Mouse (Mus musculus): ENCODE measurements around the gene Hoxb4. TPM values are rescaled to one million over a fixed set of nuclear protein-coding genes. Genes with fewer than 3 reads are reported as not detected.

Gene Hoxb4
- polyA plus RNA-seq, 1 experiment from 2014 or later = not detected

DNA sequence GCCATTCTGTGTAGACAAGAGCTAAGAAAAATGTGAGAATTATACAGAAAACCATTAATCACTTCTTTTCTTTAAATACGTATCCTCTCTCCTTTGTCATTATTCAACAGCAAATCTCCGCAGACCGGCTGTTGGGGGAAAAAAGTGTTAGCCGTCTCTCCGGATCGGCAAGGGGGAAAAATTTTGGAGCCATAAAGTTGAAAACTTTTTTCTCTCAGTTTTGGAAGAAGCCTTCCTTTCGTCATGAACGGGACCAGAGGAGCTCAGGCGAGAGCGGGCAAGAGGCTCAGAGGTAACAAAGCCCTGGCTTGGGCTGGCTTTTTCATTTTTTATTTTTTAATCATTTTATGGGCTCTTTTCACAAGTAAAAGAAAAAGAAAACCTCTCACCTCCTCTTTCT, 5.1 kb downstream of the Hoxb4 start, which contains the start of gene Hoxb3:
Gene Hoxb3 (plus strand): TSS at position 173 of the 400 bp plus-strand sequence.
- H3K4me1 ChIP-seq (replicated peaks) = peaks cover 7% of the 10 kb centered on the region; the same call in 1 of the 2 replicates
- WGBS = 3% methylated on average over 10 of the region's 10 CpGs
- H3K27ac ChIP-seq = no peak within 1 kb of the TSS
- no peaks in the 10 kb centered on the region for H3K36me3 ChIP-seq
- ATAC-seq = no peak
- peaks cover 100% of the 10 kb centered on the region for H3K27me3 ChIP-seq
- H3K9ac ChIP-seq (replicated peaks) = no peak within 1 kb of the TSS
- no peaks in the 10 kb centered on the region for H3K9me3 ChIP-seq
- H3K4me3 ChIP-seq (replicated peaks) = no peak within 1 kb of the TSS
- H3K4me2 ChIP-seq (replicated peaks) = no peak within 1 kb of the TSS

DNA sequence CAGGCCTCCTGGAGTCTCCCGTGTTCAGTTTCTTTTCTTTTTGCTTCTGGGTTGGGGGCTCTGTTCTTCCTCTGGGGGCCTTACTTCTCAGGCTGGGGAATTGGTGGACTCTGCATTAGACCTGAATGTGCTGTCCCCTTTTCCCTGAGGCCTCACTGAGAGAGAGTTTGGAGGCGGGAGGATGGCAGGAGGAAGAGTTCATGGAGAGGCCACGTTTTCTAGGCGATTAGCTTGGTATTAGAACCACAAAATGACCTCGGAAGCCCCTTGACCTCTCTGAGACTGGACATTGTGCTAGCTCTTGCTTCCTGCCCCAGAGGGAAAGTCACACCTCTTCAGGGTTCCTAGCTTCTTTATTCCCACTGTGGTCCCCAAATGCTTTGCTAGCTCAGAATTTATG, 6.1 kb downstream of the Hoxb4 start:
- ATAC-seq = no peak
- Histone ChIP-seq H3K4me2 (replicated peaks) (no peak overlapping the region), H3K9me3 (no peaks in the 10 kb centered on the region), H3K9ac (replicated peaks) (no peak overlapping the region), H3K4me1 (replicated peaks) (no peaks in the 10 kb centered on the region), H3K27ac (no peak overlapping the region), H3K36me3 (no peaks in the 10 kb centered on the region), H3K4me3 (replicated peaks) (no peak overlapping the region), H3K27me3 (peaks cover 100% of the 10 kb centered on the region)
- 0% methylated on average over 5 of the region's 5 CpGs for WGBS

DNA sequence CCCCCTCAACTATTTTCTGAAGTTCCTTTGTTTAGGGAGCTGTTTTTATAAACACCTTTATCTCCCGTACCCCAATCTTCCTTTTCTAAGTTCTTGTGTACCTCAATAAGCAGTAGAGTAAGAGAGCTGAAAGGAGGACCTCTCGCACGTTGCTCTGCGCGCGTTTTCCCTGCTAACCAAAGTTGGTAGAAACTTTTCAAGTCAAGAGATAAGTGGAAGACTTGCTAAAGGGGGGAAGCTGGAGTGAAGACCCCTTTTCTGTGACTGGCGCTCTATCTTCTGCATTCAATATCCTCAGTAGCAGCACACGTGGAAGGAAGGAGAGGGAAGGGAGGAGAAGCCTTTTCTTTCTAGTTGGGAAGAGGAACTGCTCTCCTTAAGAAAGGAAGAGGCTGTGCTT, 6.9 kb downstream of the Hoxb4 start:
- Histone ChIP-seq H3K4me1 (replicated peaks) (no peaks in the 10 kb centered on the region), H3K4me3 (replicated peaks) (no peak overlapping the region), H3K9ac (replicated peaks) (no peak overlapping the region), H3K27ac (no peak overlapping the region), H3K36me3 (no peaks in the 10 kb centered on the region), H3K27me3 (peaks cover 100% of the 10 kb centered on the region), H3K4me2 (replicated peaks) (no peak overlapping the region), H3K9me3 (no peaks in the 10 kb centered on the region)
- no peak for ATAC-seq
- WGBS = 2% methylated on average over 8 of the region's 8 CpGs

DNA sequence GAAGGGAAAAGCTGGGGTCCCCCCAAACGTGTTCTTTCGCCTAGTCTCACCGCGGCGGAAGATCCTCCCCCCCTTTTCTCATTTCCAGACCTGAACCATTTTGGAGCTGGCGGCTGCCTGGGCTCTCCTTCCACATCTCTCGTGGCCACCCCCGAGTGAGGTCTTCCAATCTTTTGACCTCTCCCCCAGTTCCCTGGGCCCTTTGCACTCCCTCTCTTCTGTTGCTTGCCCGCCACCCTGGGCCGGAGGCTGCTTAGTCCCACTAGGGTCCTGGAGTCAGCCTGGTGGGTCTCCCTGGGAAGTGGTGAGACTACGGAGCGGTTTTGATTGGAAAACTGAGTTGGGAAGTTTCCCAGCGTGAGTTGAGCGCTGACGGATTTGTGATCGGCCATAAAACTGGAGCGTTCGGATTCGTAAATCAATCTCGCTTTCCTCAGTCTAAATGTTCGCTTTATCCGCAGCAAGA, 7.7 kb downstream of the Hoxb4 start:
- H3K9me3 ChIP-seq = no peaks in the 10 kb centered on the region
- no peaks in the 10 kb centered on the region for H3K36me3 ChIP-seq
- H3K4me2 ChIP-seq (replicated peaks) = no peak overlapping the region
- H3K4me1 ChIP-seq (replicated peaks) = no peaks in the 10 kb centered on the region
- 2% methylated on average over 22 of the region's 22 CpGs for WGBS
- peaks cover 100% of the 10 kb centered on the region for H3K27me3 ChIP-seq
- H3K27ac ChIP-seq = no peak overlapping the region
- H3K4me3 ChIP-seq (replicated peaks) = no peak overlapping the region
- no peak for ATAC-seq
- no peak overlapping the region for H3K9ac ChIP-seq (replicated peaks)

DNA sequence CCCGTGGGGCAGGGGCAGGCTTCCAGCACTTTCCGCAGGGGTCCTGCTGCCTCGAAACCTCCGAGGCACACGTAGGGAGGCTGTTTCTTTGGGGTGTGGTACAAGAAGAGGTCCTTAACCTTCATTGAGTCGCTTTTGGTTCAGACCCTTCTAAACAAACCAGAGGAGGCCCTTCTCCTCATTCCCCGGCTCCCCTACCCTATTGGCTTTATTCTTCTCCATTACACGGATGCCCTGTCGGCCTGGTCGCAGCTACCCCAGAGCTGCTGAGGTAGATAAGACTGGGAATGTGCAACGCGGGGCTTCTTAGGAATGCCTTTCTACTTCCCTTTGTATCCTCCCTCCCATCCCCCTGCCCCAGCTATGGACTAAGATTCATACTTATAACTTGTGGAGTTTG, 8.6 kb downstream of the Hoxb4 start:
- Histone ChIP-seq H3K4me2 (replicated peaks) (no peak overlapping the region), H3K4me1 (replicated peaks) (no peaks in the 10 kb centered on the region), H3K9ac (replicated peaks) (no peak overlapping the region), H3K4me3 (replicated peaks) (no peak overlapping the region), H3K9me3 (no peaks in the 10 kb centered on the region), H3K36me3 (no peaks in the 10 kb centered on the region), H3K27ac (no peak overlapping the region), H3K27me3 (peaks cover 100% of the 10 kb centered on the region)
- ATAC-seq = no peak
- WGBS = 0% methylated on average over 12 of the region's 12 CpGs

DNA sequence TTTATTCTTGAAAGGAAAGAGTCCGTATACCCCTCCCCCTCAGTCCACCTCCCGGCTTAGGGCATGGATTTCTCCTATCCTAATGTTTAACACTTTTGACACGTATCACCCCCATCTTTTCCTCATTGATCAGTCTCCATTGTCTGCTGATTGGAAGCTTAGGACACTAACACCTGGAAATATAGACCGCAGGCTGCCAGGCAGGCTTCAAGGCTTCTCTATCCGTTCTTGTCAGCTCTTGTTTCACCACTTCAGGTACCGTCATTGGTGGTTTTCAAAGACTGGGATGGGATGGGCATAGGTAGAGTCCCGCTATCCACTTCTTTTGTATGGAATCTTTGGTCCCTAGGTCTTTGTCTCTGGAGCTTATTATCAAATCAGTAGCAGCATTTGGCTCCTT, 9.1 kb downstream of the Hoxb4 start:
- H3K27me3 ChIP-seq = peaks cover 100% of the 10 kb centered on the region
- no peaks in the 10 kb centered on the region for H3K9me3 ChIP-seq
- WGBS = under 1% methylated on average over 7 of the region's 7 CpGs
- no peak overlapping the region for H3K4me3 ChIP-seq (replicated peaks)
- H3K4me2 ChIP-seq (replicated peaks) = no peak overlapping the region
- no peak overlapping the region for H3K27ac ChIP-seq
- no peaks in the 10 kb centered on the region for H3K4me1 ChIP-seq (replicated peaks)
- H3K9ac ChIP-seq (replicated peaks) = no peak overlapping the region
- H3K36me3 ChIP-seq = no peaks in the 10 kb centered on the region
- no peak for ATAC-seq

DNA sequence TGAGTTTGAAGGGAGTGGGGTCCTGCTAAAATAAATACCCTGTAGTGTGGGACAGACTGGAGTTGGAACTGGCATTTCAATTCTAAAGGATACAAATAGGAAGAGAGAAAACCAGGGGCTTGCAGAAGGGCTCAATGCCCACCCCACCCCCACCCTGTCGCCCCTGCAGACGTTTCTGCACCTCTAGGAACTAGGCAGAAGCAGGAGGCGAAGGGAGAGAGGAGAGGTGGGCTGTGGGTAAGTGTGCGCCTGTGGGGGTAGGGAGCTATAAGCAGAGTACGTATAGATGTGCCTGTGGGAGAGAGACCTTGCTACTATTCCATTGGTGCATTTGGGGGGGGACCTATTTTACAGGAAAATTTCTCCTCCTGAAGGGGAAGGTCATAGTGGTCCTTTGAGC, 9.7 kb downstream of the Hoxb4 start:
- WGBS = 3% methylated on average over 5 of the region's 5 CpGs
- H3K9ac ChIP-seq (replicated peaks) = no peak overlapping the region
- no peaks in the 10 kb centered on the region for H3K9me3 ChIP-seq
- H3K4me1 ChIP-seq (replicated peaks) = no peaks in the 10 kb centered on the region
- no peak for ATAC-seq
- peaks cover 100% of the 10 kb centered on the region for H3K27me3 ChIP-seq
- H3K27ac ChIP-seq = no peak overlapping the region
- H3K36me3 ChIP-seq = no peaks in the 10 kb centered on the region
- no peak overlapping the region for H3K4me2 ChIP-seq (replicated peaks)
- no peak overlapping the region for H3K4me3 ChIP-seq (replicated peaks)

DNA sequence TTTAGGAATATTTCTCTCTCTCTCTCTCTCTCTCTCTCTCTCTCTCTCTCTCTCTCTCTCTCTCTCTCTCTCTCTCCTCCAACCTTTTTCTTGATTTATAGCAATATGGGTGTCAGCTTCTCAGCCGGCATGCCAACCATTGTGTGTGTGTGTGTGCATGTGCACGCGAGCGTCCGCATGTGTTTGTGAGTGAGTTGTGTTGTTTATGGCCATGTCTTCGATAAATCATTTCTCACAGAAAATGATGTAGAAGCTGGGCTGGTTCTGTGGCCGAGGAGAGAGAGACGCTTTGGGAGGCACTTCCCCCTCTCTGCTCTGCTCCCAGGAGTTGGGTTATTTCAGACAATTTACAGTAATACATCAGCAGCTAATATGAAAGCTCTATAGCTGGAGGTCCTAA, 10.5 kb downstream of the Hoxb4 start:
- no peak overlapping the region for H3K27ac ChIP-seq
- 3% methylated on average over 8 of the region's 8 CpGs for WGBS
- no peak overlapping the region for H3K4me2 ChIP-seq (replicated peaks)

DNA sequence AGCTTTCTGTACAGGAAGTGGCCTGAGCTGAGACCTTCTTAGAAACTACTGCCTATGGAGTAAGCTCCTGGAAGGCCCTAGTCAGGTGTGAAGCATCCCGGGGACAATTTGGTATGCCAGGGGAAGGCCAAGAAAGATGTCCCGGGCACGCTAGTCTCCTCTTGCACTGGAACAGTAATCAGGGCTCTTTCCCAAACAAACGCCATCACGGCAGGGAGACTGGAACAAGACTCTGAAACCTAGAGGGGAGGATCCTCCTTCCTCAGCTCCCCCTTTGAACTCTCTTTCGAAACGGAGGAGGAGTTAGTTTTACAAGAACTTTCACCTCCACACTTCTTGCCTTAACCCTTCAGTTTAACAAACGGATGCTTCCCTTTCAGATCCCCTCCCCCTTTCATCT, 14.0 kb downstream of the Hoxb4 start:
- H3K27me3 ChIP-seq = peaks cover 100% of the 10 kb centered on the region
- H3K9me3 ChIP-seq = no peaks in the 10 kb centered on the region
- WGBS = 1% methylated on average over 8 of the region's 8 CpGs
- H3K4me3 ChIP-seq (replicated peaks) = no peak overlapping the region
- no peak overlapping the region for H3K9ac ChIP-seq (replicated peaks)
- no peak for ATAC-seq
- no peaks in the 10 kb centered on the region for H3K36me3 ChIP-seq
- no peak overlapping the region for H3K27ac ChIP-seq
- no peak overlapping the region for H3K4me2 ChIP-seq (replicated peaks)
- 0 out of 2 replicates have a peak, but pooled peaks cover 2% of the 10 kb centered on the region for H3K4me1 ChIP-seq (replicated peaks)

More for the DNA sequence above, 10.5 kb downstream of the Hoxb4 start:
- Histone ChIP-seq H3K36me3 (no peaks in the 10 kb centered on the region), H3K9ac (replicated peaks) (no peak overlapping the region), H3K4me1 (replicated peaks) (0 out of 2 replicates have a peak, but pooled peaks cover 2% of the 10 kb centered on the region), H3K9me3 (no peaks in the 10 kb centered on the region), H3K27me3 (peaks cover 100% of the 10 kb centered on the region), H3K4me3 (replicated peaks) (no peak overlapping the region)
- ATAC-seq = no peak

DNA sequence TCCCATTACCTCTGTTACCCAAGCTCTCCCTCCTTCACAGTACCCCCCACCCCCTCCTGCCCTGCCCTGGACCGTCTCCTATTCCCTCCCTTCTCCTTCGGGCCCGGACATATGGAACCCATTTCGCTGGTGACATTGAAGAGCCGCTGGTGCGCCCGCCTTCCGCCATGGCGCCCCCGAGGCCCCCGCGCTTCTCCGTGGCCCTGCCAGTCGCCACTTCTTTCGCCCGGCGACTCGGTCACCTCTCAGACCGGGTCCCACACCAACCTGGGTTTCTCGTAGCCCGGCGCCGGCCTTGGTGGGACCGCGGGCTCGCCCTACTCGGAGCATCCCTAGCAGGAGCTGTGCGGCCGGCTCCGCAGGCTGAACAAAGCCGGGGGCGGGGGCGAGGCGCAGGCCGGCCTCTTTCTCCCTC, 14.6 kb downstream of the Hoxb4 start:
- no peak overlapping the region for H3K4me2 ChIP-seq (replicated peaks)
- H3K9ac ChIP-seq (replicated peaks) = no peak overlapping the region
- H3K4me1 ChIP-seq (replicated peaks) = 0 out of 2 replicates have a peak, but pooled peaks cover 2% of the 10 kb centered on the region
- peaks cover 100% of the 10 kb centered on the region for H3K27me3 ChIP-seq
- WGBS = under 1% methylated on average over 35 of the region's 35 CpGs
- H3K36me3 ChIP-seq = no peaks in the 10 kb centered on the region
- no peak overlapping the region for H3K4me3 ChIP-seq (replicated peaks)
- ATAC-seq = no peak
- no peaks in the 10 kb centered on the region for H3K9me3 ChIP-seq
- no peak overlapping the region for H3K27ac ChIP-seq

DNA sequence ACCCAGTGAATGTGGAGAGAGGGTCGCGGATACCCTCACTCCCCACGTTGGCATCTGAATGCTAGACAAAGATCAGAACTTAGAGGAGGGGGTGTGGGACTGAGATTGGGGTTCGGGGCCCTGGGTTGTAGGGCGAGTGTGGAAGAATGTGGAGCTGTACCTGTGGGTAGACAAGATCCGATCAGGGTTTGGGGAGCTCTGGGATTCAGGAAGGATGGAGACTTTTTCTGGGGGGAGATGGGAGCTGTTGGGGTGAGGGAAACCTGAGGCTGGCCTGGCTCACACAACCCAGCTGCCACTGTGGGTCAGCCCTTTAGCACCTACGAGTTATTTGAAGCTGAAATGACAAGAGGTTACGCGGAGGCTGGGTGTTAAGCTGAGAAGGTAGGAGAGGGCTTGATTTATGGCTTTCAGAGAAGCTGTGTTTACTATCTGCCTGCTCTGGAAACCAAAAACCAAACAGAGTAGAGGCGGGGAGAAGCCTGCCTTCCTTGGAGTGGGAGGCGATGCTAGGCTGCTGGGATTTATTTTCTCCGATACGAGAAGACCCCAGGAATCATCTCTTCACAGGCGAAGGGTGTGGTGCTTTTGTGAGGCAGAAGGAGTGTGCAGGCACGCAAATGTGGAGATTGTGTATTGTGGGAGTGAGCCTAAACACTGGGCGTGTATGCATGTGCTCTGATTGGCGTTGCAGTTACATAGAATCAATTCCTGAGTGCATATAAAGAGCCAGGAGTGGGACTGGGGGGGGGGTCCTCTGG, 15.4 kb downstream of the Hoxb4 start:
- 0 out of 2 replicates have a peak, but pooled peaks cover 2% of the 10 kb centered on the region for H3K4me1 ChIP-seq (replicated peaks)
- H3K4me2 ChIP-seq (replicated peaks) = no peak overlapping the region
- no peak overlapping the region for H3K27ac ChIP-seq
- peaks cover 100% of the 10 kb centered on the region for H3K27me3 ChIP-seq
- H3K9me3 ChIP-seq = no peaks in the 10 kb centered on the region
- WGBS = under 1% methylated on average over 17 of the region's 17 CpGs
- H3K9ac ChIP-seq (replicated peaks) = no peak overlapping the region
- no peak for ATAC-seq
- no peaks in the 10 kb centered on the region for H3K36me3 ChIP-seq
- H3K4me3 ChIP-seq (replicated peaks) = no peak overlapping the region

DNA sequence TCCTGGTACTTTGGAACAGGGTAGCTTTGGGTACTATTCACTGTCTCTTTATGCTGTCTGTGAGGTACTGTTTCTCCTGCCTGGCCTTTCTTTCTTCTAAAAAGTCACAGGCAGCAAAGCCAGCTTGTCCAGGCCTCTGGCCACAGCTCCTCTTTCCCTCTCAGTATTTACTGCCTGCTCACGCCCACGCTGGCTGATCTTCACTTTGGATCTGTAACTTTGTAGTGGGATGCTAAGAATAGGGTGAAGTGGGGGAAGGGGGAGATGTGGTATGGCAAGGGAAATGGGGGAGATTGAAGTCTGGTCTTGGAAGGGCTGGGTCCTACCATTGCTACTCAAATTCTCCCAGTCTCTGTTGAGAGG, 15.9 kb downstream of the Hoxb4 start:
- peaks cover 100% of the 10 kb centered on the region for H3K27me3 ChIP-seq
- 13% methylated on average over 2 of the region's 2 CpGs for WGBS
- H3K4me3 ChIP-seq (replicated peaks) = no peak overlapping the region
- ATAC-seq = no peak
- H3K27ac ChIP-seq = no peak overlapping the region
- no peaks in the 10 kb centered on the region for H3K36me3 ChIP-seq
- 0 out of 2 replicates have a peak, but pooled peaks cover 2% of the 10 kb centered on the region for H3K4me1 ChIP-seq (replicated peaks)
- H3K9ac ChIP-seq (replicated peaks) = no peak overlapping the region
- H3K4me2 ChIP-seq (replicated peaks) = no peak overlapping the region
- no peaks in the 10 kb centered on the region for H3K9me3 ChIP-seq

Measured in midbrain, embryonic 13.5 days (tissue).